Mouse (Mus musculus) layer of hippocampus, adult 8-10 months (tissue): ENCODE data around the gene Ccnt1. TPM values are rescaled to one million over a fixed set of nuclear protein-coding genes. Genes with fewer than 3 reads are reported as not detected.
"Not testable (repeated sequence)": the region's sequence is repeated elsewhere in the genome, so short reads cannot be mapped to it uniquely, and the experiment has no call there.

Source experiments
- DNase-seq, 2 experiments: peaks; one replicate each; pipeline ENCODE4 v3.0.0; 2022; ENCODE audit warnings: low spot score in 2 of 2
- total RNA-seq, 4 experiments: library from RNA; stranded (reverse); gene quantifications; 2 replicates each; pipeline ENCODE4 v1.2.4; 2022

Ccnt1 gene
- total RNA-seq, 4 experiments from 2014 or later: 37.3 to 43.8 (median 42.7) TPM

DNA sequence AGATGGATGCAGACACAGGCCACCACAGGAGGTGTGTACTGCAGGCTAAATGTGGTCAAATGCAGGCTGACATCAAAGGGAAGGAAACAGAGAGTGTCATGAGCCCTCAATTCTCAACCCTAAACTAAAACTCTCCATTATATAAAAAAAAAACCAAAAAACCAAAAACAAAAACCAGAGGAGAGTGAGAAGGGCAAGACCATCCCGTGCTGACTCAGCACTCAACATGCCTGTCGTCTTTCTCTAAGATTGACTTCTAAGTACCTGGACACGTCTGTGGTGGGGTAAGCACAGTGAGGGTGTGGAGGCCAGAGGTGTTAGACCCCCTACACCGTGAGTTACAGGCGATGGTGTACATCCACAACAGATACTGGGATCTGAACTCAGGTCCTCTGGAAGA, 23.9 kb downstream of the Ccnt1 start:
- DNase-seq: no peak

- DNase-seq: no peak
These were observed 25.6 kb downstream of the Ccnt1 start for GRCm38 (mm10) chr15:98545151-98545550.

GRCm38 (mm10) chr15:98543341-98543740, 27.4 kb downstream of the Ccnt1 start:
- DNase-seq: no peak

- DNase-seq: no peak
These were observed 29.7 kb downstream of the Ccnt1 start for GRCm38 (mm10) chr15:98541064-98541463.

DNA sequence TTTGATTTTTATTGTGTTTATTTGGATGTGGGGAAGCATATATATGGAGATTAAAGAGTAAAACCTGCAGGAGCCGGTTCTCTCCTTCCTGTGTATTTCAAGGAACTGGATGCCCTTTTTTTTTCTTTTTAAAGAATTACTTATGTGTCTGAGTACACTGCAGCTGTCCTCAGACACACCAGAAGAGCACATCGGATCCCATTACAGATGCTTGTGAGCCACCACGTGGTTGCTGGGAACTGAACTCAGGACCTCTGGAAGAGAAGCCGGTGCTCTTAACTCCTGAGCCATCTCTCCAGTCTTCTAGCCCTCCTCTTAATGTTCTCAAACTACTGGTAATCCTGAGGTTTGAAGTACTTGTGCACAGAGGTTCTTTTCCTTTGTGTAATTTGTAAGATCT, 32.8 kb downstream of the Ccnt1 start:
- DNase-seq: no peak

DNA sequence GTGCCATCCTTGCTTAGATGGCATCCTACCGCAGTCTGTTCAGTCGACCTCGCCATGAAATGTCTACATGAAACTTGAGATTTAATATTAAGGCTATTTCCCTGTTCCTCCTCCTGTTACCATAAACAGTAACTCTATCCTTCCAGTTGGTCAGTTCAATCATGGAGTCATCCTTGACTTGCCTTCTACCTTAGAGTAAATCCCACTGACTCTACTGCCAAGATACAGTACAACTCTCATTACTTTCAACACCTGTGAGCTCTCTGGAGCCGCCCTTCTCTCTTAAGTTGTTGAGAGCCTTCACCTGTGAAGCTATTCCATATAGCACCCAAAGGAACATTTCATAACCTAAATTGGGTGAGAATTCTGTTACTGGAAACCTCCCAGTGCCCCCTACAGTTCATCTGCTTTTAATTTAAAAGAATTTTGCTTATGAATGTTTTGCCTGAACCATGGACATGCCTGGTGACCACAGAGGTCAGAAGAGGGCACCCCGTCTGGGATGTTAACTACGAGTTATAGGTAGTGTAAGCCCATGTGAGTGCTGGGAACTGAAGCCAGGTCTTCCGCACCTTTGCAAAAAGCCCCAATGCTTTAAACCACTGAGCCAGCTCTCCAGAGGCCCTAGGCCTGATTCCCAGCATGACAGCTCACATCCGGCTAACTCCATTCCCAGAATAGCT, 33.8 kb downstream of the Ccnt1 start:
- no peak for DNase-seq

DNA sequence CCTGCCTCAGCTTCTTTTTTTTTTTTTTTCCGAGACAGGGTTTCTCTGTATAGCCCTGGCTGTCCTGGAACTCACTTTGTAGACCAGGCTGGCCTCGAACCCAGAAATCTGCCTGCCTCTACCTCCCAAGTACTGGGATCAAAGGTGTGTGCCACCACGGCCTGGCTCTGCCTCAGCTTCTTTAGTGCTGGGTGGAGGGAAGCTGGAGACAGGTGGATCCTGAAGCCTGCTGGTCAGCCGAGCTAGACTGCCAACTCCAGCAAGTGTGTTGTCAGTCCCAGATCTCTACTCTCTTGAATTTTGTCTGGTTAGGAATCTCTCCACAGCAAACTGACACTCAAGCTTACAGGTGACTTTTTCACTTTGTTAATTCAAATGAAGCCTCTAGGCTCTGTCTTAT, 34.8 kb downstream of the Ccnt1 start:
- no peak for DNase-seq

DNA sequence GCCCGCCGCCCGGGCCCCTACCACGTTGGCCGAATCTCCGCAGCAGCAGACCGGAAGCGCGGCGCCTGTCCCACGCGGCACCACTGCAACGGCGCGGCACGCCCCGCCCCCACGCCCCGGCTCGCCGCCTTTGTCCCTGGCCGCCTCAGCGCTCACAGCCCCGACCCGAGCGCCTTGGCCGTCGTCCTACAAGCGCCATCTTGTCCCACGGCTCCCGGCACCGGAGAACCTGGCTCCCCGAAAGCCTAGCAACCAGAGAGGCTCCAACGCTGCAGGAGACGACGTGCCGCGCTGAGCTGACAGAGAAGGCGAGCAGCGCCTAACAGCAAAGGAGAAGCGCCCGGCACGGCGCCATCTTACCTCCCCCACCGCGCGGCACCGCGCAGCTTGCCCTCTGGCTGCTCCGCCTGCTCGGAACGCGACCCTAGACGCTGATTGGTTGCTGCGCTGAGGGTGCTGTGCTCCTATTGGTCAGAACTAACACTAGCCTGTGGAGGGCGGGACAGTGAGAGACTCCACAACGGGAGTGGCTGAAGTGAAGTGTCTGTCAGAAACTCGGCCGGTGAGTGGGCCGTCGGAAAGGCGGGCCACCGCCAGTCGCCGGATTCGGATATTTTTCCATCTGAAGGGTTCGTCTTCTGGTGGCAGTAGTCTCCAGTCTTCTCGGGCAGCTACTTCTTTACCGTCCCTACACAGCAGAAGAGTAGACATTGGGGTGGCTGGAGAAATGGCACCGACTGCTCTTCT, 36.7 kb downstream of the Ccnt1 start, which contains the start of gene Kansl2:
Gene Kansl2 (minus strand): TSS at position 384 of the 747 bp plus-strand sequence.
- peak; percentile 98 to 99 for DNase-seq

DNA sequence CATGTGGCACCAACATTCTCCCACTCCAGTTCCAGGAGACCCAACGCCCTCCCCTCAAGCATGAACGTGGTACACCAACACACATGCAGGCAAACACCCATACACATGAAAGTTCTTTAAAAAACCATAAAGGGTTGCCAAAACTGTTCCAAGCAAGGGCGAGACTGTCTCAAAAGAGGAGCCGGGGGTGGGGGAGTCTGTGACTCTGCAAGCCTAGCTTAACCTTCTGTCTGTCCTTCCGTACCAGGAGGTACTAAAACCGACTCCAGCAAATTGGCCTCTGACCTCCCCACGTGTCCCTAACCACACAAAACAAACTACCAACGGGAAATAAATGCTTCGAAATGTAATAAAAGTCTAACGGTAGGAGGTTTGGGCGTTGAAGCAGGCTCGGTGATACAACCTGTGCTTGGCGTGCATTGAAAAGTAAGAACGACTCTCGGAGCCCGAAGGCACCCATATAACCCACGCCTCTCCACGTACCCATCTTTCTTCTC, 37.6 kb downstream of the Ccnt1 start:
- DNase-seq: no peak

DNA sequence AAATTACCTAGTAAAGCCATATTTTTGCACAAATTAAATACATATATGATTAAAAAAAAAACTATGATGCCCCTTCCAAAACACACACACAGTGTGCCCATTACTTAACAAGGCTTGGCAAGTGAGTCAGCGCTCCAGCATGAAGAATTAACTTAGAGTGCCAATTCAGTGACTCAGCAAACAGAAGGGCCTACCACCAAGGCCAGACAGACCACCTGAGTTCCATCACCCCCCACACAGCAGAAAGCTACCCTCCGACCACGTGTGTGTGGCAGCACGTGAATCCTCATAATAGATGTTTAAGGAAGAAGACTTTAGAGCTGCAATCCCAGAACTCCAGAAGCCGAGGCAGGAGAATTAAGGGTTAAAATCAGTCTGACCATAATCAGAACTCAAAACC, 38.4 kb downstream of the Ccnt1 start:
- DNase-seq: no peak

- DNase-seq: no peak
These were observed 42.6 kb downstream of the Ccnt1 start for GRCm38 (mm10) chr15:98528066-98528563.

DNA sequence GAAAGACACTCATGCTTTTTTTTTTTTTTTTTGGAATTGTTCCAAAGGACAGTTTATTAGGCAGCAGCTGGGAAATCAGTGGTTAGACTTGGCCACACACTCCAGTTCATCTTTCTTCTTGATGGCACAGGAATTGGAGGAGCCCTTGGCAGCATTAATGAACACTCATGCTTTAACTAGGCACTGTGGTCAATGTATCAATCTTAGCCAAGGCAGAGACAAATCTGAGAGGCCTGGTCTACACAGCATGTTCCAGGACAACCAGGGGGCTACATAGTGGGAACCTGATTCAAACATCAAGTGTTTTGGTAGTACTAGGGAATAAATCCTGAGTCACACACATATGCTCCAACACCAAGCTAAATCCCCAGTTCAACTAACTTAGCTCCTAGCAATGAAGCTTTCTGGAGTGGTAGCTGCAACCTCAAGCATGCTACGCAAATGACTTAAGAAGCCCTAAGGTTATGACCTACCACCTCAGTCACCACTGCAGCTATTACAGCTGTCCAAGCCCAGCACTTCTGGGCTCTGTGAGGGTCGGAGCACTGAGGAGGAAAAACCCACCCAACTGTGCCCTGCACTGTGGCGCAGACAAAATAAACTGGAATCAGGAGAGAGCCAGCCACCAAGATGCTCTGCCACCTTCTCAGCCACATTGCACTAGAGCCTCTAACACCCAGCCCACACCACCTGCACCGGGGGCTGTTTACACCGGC, 43.5 kb downstream of the Ccnt1 start:
- DNase-seq: no peak

DNA sequence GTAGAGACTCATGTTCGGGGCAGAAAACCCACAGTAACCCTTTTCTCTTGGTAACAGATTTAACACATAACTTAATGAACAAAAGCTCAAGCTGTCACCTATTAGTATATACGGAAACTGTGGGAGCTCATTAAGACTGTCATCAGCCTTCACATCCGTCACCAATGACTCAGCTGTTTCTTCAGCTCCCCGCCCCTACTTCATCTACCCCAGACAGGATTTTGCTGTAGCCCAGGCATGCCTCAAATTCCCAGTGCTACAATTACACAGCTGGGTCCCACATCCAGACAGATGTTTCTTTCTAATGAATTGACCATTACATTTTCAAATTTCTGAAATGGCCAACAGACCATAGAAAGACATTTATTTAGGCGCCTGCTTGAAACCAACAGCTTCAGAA, 44.7 kb downstream of the Ccnt1 start:
- no peak for DNase-seq

DNA sequence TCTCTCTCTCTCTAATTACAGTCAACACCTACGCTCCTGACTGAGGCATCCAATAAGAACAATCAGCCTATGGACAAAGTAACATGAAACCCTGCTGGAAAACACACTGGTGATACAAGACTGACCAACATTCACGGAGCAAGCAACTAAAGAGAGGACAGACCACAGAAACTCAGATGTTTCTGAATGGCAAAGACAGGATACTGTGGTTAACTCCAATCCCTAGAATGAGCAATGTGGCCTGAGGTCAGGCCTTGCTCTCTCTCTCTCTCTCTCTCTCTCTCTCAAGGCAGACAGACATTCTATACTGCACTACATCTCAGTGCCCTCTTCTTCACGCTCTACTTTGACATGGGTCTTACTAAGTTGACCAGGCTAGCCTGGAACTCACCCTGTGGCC, 49.5 kb downstream of the Ccnt1 start:
- DNase-seq: no peak

DNA sequence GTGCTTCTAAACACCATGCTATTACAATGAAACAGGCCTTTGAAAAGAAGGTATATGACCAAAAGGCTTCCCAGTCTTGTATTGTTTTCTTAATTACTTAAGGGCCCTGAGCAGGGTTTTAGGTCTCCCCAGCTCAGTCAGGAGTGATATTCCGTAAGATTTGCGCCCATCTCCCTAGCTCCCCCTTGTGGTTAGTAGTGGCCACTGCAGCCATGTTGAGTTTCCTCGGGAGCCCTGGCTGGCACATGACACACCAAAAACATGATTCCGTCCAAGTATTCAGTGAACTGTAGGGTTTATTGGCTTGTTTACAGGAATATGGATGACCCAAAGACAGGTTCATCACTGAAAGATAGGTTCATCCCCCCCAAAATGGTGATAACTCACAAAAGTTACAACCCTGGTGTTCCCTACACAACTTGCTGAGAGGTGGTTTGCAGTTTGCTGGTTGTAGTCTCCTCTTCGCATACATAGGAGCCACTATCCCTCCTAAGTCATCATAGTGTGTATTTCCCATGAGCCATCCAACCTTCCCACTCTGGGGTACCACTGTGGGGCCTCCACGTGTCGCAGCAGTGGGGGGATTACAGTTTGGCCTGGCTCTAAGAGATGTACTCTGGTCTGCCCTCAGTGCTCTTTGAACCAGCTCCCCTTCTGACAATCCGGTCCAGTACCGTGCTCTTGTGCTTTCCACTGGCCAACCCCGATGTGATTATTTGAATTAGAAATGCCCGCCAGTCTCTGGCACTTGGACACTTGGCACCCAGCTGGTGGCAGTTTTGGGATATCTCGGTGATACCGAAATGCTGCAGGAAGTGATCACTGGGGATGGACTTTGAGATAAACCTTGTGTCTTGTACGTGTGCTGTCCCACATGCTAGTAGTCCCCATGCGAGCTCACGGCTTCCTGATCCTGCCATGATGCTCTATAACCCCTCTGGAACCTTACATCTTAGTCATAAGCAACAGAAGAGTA, 53.1 kb downstream of the Ccnt1 start:
- peak in 1 of 2 experiments; percentile 54 for DNase-seq

- not testable (repeated sequence) for DNase-seq
These were observed 55.9 kb downstream of the Ccnt1 start for GRCm38 (mm10) chr15:98514845-98515244.

GRCm38 (mm10) chr15:98514146-98514545, 56.6 kb downstream of the Ccnt1 start:
- DNase-seq: no peak

- DNase-seq: not testable (repeated sequence)
These were observed 57.0 kb downstream of the Ccnt1 start for GRCm38 (mm10) chr15:98513676-98514075.

- DNase-seq: no peak
These were observed 57.9 kb downstream of the Ccnt1 start for GRCm38 (mm10) chr15:98512799-98513321.

- DNase-seq: no peak
These were observed 58.5 kb downstream of the Ccnt1 start for GRCm38 (mm10) chr15:98512232-98512631.
